Mouse (Mus musculus) pancreas, adult 10 weeks (tissue): ENCODE measurements around the gene Trarg1. TPM values are rescaled to one million over a fixed set of nuclear protein-coding genes. Genes with fewer than 3 reads are reported as not detected.

Experiments
- polyA plus RNA-seq: library from polyadenylated mRNA; stranded (reverse); fragments of 350-450 nt; fragmentation: Illumina TruSeq; extraction: RNeasy Lipid Tissue Mini Kit (QIAGEN cat#74804); gene quantifications from one replicate; pipeline ENCODE4 v1.2.3, GENCODE M21; 2015; ENCODE audit warnings: low read depth, low replicate concordance; ENCODE audit not compliant: insufficient read depth

Trarg1 gene
- 0.72 TPM for polyA plus RNA-seq

GRCm38 (mm10) chr11:76679508-76679907, at the start of gene Trarg1:
Gene Trarg1 (plus strand): TSS chr11:76679808.

GRCm38 (mm10) chr11:76671871-76672475, 7.6 kb upstream of the Trarg1 start, which contains the start of gene Bhlha9:
Gene Bhlha9 (plus strand): TSS chr11:76672470.

Other genes starting within 250 kb of the Trarg1 start
- gene Abr, start 57.5 kb upstream of the Trarg1 start, polyA plus RNA-seq: 10.5 TPM
- gene Bhlha9, start 7.3 kb upstream of the Trarg1 start, polyA plus RNA-seq: not detected
- 6.2 TPM for gene Gosr1, start 83.8 kb downstream of the Trarg1 start, polyA plus RNA-seq
- gene Cpd, start 167.2 kb downstream of the Trarg1 start, polyA plus RNA-seq: 10.5 TPM
- gene Tmigd1, start 222.4 kb downstream of the Trarg1 start, polyA plus RNA-seq: not detected
- 7.2 TPM for gene Blmh, start 245.0 kb downstream of the Trarg1 start, polyA plus RNA-seq